Mouse (Mus musculus) liver (tissue): ENCODE measurements around the gene Bcl11a.

Experiments
- DNase-seq: peaks from one replicate; pipeline ENCODE4 v3.0.0-alpha.2; 2020; ENCODE audit warnings: mixed read lengths

The Bcl11a gene

DNA sequence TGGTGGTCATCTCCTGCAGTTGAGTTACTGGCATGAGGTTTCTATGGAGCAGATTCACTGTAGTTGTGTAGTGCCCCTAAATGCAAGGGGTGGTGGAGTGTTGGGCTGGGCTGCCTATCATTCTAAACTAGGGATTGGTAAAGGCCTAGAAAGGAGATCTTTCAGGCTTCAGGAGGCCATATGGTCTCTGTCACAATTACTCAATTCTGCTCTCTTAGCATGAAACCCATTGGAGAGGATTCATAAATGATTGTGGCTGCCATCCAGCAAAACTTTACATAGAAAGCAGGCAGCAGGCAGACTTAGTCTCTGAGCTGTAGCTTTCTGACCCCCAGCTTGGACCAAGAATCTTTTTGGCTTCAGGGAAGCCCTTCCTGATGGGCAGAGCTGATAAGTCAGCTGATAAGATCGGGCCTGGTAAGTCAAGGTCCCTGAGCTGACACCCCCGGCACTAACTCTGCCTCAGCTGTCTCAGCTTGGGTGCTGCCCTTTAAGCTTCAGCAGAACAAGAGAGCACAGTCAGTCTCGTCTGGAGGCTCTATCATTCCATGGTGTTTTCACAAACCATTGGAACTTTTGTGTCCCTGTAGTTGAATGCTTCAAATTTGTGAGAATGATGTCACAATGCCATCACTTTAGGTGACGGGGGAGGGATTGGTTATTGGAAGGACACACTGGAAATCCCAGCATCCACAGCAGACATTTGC lies 143.9 kb downstream of the Bcl11a start:
- DNase-seq = no peak
